Mouse (Mus musculus) cerebellum, adult 11-12 months (tissue): ENCODE data around the gene Pard3.
"Not testable (repeated sequence)": the region's sequence is repeated elsewhere in the genome, so short reads cannot be mapped to it uniquely, and the experiment has no call there.

Experiments
- DNase-seq: peaks from one replicate; pipeline ENCODE4 v3.0.0; 2022

Gene Pard3

GRCm38 (mm10) chr8:127140945-127141344 is 77.3 kb downstream of the Pard3 start:
- DNase-seq: no peak

GRCm38 (mm10) chr8:127143641-127144040 is 79.9 kb downstream of the Pard3 start:
- no peak for DNase-seq

- no peak for DNase-seq
Observed at GRCm38 (mm10) chr8:127144562-127144961, 80.9 kb downstream of the Pard3 start.

GRCm38 (mm10) chr8:127145135-127145534 is 81.4 kb downstream of the Pard3 start:
- no peak for DNase-seq

- DNase-seq: no peak
Observed at GRCm38 (mm10) chr8:127146055-127146454, 82.4 kb downstream of the Pard3 start.

- DNase-seq: peak; percentile 10
Observed at GRCm38 (mm10) chr8:127148821-127149220, 85.1 kb downstream of the Pard3 start.

- no peak for DNase-seq
Observed at GRCm38 (mm10) chr8:127150645-127151044, 87.0 kb downstream of the Pard3 start.

GRCm38 (mm10) chr8:127151706-127152105 is 88.0 kb downstream of the Pard3 start:
- DNase-seq: no peak

- DNase-seq: no peak
Observed at GRCm38 (mm10) chr8:127157087-127157486, 93.4 kb downstream of the Pard3 start.

- DNase-seq: no peak
Observed at GRCm38 (mm10) chr8:127159421-127159966, 95.8 kb downstream of the Pard3 start.

- DNase-seq: no peak
Observed at GRCm38 (mm10) chr8:127161854-127162253, 98.2 kb downstream of the Pard3 start.

GRCm38 (mm10) chr8:127162821-127163220 is 99.1 kb downstream of the Pard3 start:
- DNase-seq: no peak

- no peak for DNase-seq
Observed at GRCm38 (mm10) chr8:127164326-127165280, 100.9 kb downstream of the Pard3 start.

GRCm38 (mm10) chr8:127168496-127168895 is 104.8 kb downstream of the Pard3 start:
- DNase-seq: no peak

GRCm38 (mm10) chr8:127169361-127169760 is 105.7 kb downstream of the Pard3 start:
- no peak for DNase-seq

GRCm38 (mm10) chr8:127170372-127170771 is 106.7 kb downstream of the Pard3 start:
- not testable (repeated sequence) for DNase-seq

- no peak for DNase-seq
Observed at GRCm38 (mm10) chr8:127170930-127171329, 107.2 kb downstream of the Pard3 start.

GRCm38 (mm10) chr8:127173483-127173882 is 109.8 kb downstream of the Pard3 start:
- no peak for DNase-seq

- DNase-seq: no peak
Observed at GRCm38 (mm10) chr8:127174411-127174810, 110.7 kb downstream of the Pard3 start.

GRCm38 (mm10) chr8:127175160-127175836 is 111.6 kb downstream of the Pard3 start:
- no peak for DNase-seq

GRCm38 (mm10) chr8:127178634-127179033 is 114.9 kb downstream of the Pard3 start:
- DNase-seq: no peak

- DNase-seq: no peak
Observed at GRCm38 (mm10) chr8:127181246-127181645, 117.6 kb downstream of the Pard3 start.

- no peak for DNase-seq
Observed at GRCm38 (mm10) chr8:127182065-127182464, 118.4 kb downstream of the Pard3 start.

GRCm38 (mm10) chr8:127183533-127183932 is 119.8 kb downstream of the Pard3 start:
- no peak for DNase-seq
